Mouse (Mus musculus): ENCODE measurements at regions not wholly inside any gene's neighbourhood (a gene's known extent, or its start where the extent isn't known, plus 50 kb on each side); places are given as distances from the start of the nearest gene placed in this dataset.

DNA sequence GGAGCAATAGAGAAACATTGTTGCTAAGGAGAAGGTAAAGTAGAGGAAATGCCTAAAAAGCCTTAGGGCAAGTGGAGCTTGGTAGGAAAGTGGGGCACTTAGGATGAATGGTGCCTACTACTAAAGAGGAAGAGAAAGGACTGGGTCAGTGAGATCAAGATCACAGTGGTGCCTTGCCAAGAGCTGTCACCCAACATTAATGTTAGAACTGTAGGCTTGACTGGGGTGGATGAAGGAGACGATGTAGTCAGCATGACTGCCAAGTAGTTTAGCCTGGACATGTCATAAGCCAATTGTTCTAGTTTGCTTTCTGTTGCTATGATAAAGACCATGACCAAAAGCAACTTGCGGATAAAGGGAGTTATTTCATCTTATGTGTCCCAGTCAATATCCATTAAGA is 139.9 kb upstream of the Tmtc1 start:
- Histone ChIP-seq H3K4me3 (ENCODE audit: insufficient read depth, low read length) (no peak overlapping the region), H3K27ac (ENCODE audit: insufficient read depth, low read depth, low read length) (no peak overlapping the region), H3K4me1 (ENCODE audit: control insufficient read depth, insufficient read depth, low read length) (no peaks in the 10 kb centered on the region)
- TF ChIP-seq CTCF (IDR thresholded peaks at IDR 0.05; ENCODE audit: low read depth, low read length) (no peak), POLR2A (IDR thresholded peaks at IDR 0.05; ENCODE audit: borderline replicate concordance, low read depth, low read length) (no peak)

DNA sequence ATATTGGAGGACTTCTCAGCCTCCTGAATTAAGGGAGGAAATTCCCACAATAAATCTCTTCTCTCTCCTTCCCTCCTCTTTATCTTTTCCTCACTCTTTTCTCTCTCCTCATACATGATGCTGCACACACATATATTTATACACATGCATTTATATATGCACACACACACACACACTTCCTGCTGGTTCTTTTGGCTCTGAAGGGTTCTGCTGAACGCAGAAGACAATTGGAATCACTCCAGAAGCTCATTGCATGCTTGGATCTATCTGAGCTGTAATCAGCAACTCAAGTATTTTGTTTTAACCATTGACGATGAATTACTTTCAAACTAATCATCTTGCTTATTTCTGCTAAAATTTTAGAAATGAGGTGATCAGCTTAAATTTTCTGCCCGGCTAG is 134.1 kb upstream of the Tmtc1 start:
- Histone ChIP-seq H3K4me3 (ENCODE audit: insufficient read depth, low read length) (no peak overlapping the region), H3K27ac (ENCODE audit: insufficient read depth, low read depth, low read length) (no peak overlapping the region), H3K4me1 (ENCODE audit: control insufficient read depth, insufficient read depth, low read length) (peaks cover 4% of the 10 kb centered on the region; the same call in 1 of the 2 replicates)
- no peak for TF ChIP-seq POLR2A (IDR thresholded peaks at IDR 0.05; ENCODE audit: borderline replicate concordance, low read depth, low read length)
- no peak for TF ChIP-seq CTCF (IDR thresholded peaks at IDR 0.05; ENCODE audit: low read depth, low read length)

DNA sequence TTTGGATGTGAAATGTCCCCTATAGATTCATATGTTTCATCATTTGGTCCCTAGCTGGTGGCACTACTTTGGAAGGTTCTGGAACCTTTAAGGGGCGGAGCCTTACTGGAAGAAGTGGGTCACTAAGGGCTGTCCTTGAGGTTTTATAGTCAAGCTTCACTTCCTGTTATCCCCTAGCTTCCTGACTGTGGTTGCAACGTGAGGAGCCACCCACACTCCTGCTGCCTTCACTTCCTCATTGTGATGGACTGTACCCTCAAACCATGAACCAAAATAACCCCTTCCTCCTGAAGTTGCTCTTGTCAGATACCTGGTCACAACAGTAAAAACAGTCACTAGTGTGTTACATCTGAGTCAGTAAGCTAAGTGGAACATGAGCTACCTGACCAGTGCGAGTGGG is 133.5 kb upstream of the Tmtc1 start:
- peak overlapping the region; percentile 38; the same call in 1 of the 2 replicates for H3K27ac ChIP-seq (ENCODE audit: insufficient read depth, low read depth, low read length)
- H3K4me3 ChIP-seq (ENCODE audit: insufficient read depth, low read length): no peak overlapping the region
- no peak for TF ChIP-seq CTCF (IDR thresholded peaks at IDR 0.05; ENCODE audit: low read depth, low read length)
- no peak for TF ChIP-seq POLR2A (IDR thresholded peaks at IDR 0.05; ENCODE audit: borderline replicate concordance, low read depth, low read length)
- peaks cover 4% of the 10 kb centered on the region; the same call in 1 of the 2 replicates for H3K4me1 ChIP-seq (ENCODE audit: control insufficient read depth, insufficient read depth, low read length)

DNA sequence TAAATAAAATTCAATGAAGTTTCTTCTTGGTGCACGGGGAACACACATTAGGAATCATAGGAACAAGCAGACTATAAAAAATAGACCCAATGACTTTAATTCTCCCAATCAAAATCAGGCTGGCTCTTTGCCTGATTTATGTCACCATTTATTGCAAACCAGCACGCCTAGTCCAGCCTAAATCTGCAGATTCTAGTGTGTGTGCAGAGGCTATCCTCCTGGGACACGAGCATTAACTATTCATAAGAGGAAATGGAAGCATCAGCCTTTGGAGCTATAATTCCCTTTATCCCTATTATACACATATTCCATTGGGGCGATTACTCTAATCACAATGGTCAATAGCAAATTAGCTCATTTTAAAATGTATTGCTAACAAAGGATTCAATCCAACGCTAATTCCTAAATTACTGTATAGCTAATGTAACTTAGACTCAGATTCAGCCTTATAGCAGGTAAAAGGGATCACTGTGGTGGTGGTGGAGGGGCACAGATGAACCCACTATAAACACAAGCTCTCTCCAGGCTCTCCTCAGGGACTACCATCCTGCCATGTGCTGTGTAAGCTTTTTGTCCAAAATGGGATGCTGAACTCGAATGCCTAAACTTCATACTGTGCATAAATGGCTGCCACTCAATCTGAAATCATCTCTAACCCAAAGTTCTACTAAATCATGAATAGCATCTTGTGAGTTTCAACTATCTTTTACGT is 130.7 kb upstream of the Tmtc1 start:
- Histone ChIP-seq H3K4me1 (ENCODE audit: control insufficient read depth, insufficient read depth, low read length) (peaks cover 4% of the 10 kb centered on the region; the same call in 1 of the 2 replicates), H3K4me3 (ENCODE audit: insufficient read depth, low read length) (no peak overlapping the region), H3K27ac (ENCODE audit: insufficient read depth, low read depth, low read length) (no peak overlapping the region)
- TF ChIP-seq POLR2A (IDR thresholded peaks at IDR 0.05; ENCODE audit: borderline replicate concordance, low read depth, low read length): no peak
- no peak for TF ChIP-seq CTCF (IDR thresholded peaks at IDR 0.05; ENCODE audit: low read depth, low read length)

DNA sequence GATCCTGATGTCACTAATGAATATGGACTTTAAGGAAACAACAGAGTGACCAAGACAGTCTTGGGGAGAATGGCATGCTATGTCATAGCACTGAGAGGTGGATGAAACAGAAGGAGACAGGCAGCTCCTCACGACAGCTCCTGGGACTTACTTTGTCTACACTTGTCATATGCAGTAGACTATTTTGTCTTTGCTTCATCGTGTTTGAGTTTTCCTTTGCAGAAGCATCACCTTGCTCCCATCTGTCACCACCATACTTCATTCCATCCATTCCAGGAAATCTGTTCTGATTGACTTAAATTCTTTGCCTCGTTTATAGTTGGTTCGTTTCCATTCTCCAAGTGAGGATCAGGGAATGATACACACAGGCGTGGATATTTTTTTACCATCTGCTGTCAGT is 128.0 kb upstream of the Tmtc1 start:
- Histone ChIP-seq H3K27ac (ENCODE audit: insufficient read depth, low read depth, low read length) (no peak overlapping the region), H3K4me3 (ENCODE audit: insufficient read depth, low read length) (no peak overlapping the region)

DNA sequence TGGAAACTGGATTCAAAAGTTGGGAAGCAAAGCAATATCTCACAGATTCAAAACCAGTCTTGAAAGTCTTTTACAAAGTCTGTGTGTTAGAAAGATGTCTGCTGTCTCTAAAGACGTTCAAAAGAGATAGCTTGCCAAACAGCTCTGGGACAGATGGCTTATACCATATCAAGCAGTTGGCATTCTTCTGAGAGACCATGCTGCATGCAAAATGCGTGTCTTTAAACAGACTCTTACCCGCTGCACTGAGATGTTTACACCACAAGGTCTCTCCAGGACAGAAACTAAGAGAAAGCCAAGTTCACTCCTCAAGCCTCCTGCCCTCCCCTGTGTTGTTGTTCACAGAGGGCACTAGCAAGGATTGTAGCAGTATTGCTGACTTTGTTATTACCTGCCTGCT is 127.5 kb upstream of the Tmtc1 start:
- Histone ChIP-seq H3K4me1 (ENCODE audit: control insufficient read depth, insufficient read depth, low read length) (no peaks in the 10 kb centered on the region), H3K27ac (ENCODE audit: insufficient read depth, low read depth, low read length) (no peak overlapping the region), H3K4me3 (ENCODE audit: insufficient read depth, low read length) (no peak overlapping the region)
- TF ChIP-seq CTCF (IDR thresholded peaks at IDR 0.05; ENCODE audit: low read depth, low read length): no peak
- no peak for TF ChIP-seq POLR2A (IDR thresholded peaks at IDR 0.05; ENCODE audit: borderline replicate concordance, low read depth, low read length)

More for the DNA sequence above, 128.0 kb upstream of the Tmtc1 start:
- no peaks in the 10 kb centered on the region for H3K4me1 ChIP-seq (ENCODE audit: control insufficient read depth, insufficient read depth, low read length)
- TF ChIP-seq CTCF (IDR thresholded peaks at IDR 0.05; ENCODE audit: low read depth, low read length): no peak
- no peak for TF ChIP-seq POLR2A (IDR thresholded peaks at IDR 0.05; ENCODE audit: borderline replicate concordance, low read depth, low read length)

DNA sequence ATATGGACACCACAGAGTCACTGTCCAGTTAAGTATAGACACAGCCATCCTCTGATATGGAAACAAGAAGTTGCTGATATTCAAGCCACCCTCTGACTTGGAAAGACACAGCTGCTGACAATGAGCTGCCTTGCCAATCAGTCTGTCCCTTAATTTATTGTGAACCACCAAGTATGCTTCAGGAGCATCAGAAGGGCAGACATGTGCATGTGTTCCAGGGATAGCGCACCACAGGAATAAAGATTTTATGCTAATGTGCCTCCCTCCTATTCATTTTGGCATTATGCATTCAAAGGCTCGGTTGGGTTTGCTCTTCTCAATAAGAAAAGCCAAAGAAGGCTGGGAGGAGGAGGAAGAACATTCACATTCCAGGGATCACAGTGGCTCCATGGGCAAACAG is 120.0 kb upstream of the Tmtc1 start:
- TF ChIP-seq CTCF (IDR thresholded peaks at IDR 0.05; ENCODE audit: low read depth, low read length): no peak
- H3K4me1 ChIP-seq (ENCODE audit: control insufficient read depth, insufficient read depth, low read length): no peaks in the 10 kb centered on the region
- H3K4me3 ChIP-seq (ENCODE audit: insufficient read depth, low read length): no peak overlapping the region
- H3K27ac ChIP-seq (ENCODE audit: insufficient read depth, low read depth, low read length): no peak overlapping the region

DNA sequence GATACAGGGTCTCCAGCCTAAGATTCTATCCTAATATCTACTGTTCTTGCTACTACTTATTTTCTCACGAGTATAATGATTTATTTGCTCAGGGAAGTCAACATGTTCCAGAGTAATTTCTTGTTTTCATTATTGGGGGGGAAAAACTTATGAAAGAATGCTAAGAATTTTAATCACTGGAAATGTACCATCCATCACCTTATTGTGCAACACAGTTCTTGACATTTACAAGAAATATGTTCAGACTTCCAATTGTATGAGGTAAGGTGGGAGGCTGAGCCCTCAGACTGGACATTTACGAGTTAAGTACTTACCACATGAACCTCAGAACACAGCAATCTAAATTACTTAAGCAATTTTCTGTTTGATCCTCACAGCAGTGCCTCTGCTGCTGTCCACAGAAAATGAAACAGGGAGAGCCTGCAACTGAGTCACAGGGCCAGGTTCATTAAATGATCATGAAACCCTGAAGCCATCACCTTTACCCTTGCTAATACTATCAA is 118.1 kb upstream of the Tmtc1 start:
- Histone ChIP-seq H3K4me1 (ENCODE audit: control insufficient read depth, insufficient read depth, low read length) (no peaks in the 10 kb centered on the region), H3K27ac (ENCODE audit: insufficient read depth, low read depth, low read length) (no peak overlapping the region), H3K4me3 (ENCODE audit: insufficient read depth, low read length) (no peak overlapping the region)
- no peak for TF ChIP-seq CTCF (IDR thresholded peaks at IDR 0.05; ENCODE audit: low read depth, low read length)
- TF ChIP-seq POLR2A (IDR thresholded peaks at IDR 0.05; ENCODE audit: borderline replicate concordance, low read depth, low read length): no peak

DNA sequence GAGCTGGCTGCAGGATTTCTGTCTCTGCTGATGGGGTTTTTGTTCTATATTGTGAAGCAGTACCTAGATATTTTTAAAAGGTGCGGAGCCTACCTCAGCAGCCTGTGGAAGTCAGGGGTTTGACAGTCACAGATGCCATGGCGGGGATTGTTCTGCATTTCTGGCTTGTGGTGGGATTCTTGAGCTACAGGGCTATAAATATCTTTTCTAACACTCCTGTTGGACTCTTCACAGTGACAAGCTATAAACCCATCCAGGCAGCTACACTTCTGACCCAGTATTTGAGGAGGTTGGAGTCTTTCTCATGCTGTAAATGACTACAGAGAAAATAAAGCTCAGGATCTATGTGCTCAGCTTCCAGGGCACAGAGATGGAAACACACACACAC is 112.3 kb upstream of the Tmtc1 start:
- TF ChIP-seq CTCF (IDR thresholded peaks at IDR 0.05; ENCODE audit: low read depth, low read length) (no peak), POLR2A (IDR thresholded peaks at IDR 0.05; ENCODE audit: borderline replicate concordance, low read depth, low read length) (no peak)
- no peak overlapping the region for H3K27ac ChIP-seq (ENCODE audit: insufficient read depth, low read depth, low read length)

DNA sequence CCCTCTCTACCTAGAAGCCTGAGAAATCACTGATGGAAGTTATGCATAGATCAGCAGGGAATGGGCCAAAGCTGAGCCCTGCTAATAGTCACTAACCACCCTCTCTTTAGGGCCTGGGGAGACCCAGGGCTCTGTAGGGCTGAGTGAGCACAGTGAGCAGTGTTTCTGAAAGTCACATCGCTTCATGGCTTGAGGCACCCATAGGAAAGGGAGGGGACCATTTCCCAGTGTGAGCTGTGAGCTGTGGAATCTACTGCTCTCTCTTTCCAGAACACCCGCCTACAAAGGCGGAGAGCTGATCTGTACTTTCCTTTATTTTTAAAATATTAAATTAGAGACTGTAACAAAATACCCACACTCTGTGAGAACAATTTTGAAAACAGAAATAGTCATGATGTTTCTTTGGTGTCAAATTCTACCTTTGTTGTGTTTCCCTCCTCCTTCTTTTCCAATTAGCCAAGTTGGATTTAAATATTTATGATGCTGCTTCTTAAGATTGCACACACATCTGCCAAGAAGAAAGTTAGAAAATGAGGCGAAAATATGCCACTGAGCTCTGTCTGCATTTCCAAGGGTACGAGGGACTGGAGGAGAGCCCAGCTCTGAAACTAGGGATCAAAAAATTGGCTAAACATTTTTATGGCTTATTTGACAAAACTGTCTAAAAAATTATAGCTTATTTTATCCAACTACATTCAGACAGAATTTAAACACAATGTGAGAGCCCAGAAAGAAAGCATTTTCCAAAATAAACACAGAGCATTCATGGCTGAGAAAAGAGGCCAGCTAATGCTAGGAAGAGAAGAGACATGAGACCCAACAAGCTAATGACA is 111.7 kb upstream of the Tmtc1 start:
- Histone ChIP-seq H3K4me3 (ENCODE audit: insufficient read depth, low read length) (no peak overlapping the region), H3K4me1 (ENCODE audit: control insufficient read depth, insufficient read depth, low read length) (no peaks in the 10 kb centered on the region), H3K27ac (ENCODE audit: insufficient read depth, low read depth, low read length) (no peak overlapping the region)
- TF ChIP-seq POLR2A (IDR thresholded peaks at IDR 0.05; ENCODE audit: borderline replicate concordance, low read depth, low read length): no peak
- no peak for TF ChIP-seq CTCF (IDR thresholded peaks at IDR 0.05; ENCODE audit: low read depth, low read length)

More for the DNA sequence above, 112.3 kb upstream of the Tmtc1 start:
- Histone ChIP-seq H3K4me1 (ENCODE audit: control insufficient read depth, insufficient read depth, low read length) (no peaks in the 10 kb centered on the region), H3K4me3 (ENCODE audit: insufficient read depth, low read length) (no peak overlapping the region)
